Mouse (Mus musculus): ENCODE measurements around the gene Gm49450. TPM values are rescaled to one million over a fixed set of nuclear protein-coding genes. Genes with fewer than 3 reads are reported as not detected.
"Not testable (repeated sequence)": the region's sequence is repeated elsewhere in the genome, so short reads cannot be mapped to it uniquely, and the experiment has no call there.

The Gm49450 gene
- total RNA-seq, 1 experiment from 2014 or later, result 50.0 TPM

DNA sequence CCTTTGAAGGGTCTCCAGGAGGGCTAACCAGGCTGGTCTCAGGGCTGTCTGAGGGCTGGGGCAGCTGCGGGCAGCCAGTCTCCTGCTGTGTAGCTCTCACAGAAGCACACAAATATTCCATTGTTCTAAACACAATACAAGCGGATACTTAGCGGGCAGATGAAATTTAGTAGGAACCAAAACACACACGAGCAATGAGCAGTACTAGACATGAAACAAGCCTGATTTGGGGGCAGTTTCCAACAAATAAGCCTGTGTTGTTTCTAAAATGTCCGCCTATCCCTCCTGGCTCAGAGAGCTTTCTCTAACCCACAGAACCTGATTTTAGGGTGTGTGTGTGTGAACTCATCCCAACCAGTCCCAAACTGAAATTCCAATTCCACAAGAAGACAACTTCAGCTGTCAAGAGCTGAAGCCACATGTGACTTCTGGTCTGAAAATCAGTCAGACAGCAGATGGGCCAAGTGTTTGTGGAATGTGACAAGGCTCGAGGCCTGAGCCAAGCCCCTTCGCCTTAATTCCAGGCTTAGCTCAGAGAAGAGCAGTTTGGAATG lies 33.8 kb upstream of the Gm49450 start:
- ATAC-seq (ENCODE audit: extremely low read depth, insufficient number of reproducible peaks, low FRiP score, poor library complexity, severe bottlenecking), result no peak

DNA sequence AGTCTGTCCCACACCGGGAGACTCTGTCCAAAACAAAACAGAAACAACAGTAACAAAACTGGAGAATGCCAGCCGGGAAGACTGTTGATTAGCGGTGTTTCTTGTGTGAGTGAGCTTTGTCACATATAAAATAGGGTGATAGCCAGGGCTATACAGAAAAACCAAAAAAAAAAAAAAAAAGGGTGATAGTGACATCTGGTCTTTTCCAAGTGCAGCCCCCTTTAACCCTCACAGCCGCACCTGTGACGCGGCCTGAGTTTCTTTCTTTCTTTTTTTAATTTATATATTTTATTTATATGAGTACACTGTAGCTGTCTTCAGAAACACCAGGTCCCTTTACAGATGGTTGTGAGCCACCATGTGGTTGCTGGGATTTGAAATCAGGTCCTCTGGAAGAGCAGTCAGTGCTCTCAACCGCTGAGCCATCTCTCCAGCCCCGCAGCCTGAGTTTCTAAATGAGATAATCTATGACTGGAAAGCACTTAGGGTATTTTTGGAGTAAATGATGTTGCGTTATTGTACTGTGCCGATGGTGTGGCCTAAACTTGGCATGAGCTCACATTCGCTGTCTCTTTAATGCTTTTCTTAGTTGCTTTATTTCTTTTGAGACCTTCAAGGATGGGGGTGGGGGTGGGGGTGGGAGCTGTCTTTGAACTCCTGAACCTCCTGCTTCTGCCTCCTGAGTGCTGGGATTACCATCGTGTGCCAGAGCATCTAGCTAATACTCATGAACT lies 32.8 kb upstream of the Gm49450 start:
- no peak for ATAC-seq (ENCODE audit: extremely low read depth, insufficient number of reproducible peaks, low FRiP score, poor library complexity, severe bottlenecking)

DNA sequence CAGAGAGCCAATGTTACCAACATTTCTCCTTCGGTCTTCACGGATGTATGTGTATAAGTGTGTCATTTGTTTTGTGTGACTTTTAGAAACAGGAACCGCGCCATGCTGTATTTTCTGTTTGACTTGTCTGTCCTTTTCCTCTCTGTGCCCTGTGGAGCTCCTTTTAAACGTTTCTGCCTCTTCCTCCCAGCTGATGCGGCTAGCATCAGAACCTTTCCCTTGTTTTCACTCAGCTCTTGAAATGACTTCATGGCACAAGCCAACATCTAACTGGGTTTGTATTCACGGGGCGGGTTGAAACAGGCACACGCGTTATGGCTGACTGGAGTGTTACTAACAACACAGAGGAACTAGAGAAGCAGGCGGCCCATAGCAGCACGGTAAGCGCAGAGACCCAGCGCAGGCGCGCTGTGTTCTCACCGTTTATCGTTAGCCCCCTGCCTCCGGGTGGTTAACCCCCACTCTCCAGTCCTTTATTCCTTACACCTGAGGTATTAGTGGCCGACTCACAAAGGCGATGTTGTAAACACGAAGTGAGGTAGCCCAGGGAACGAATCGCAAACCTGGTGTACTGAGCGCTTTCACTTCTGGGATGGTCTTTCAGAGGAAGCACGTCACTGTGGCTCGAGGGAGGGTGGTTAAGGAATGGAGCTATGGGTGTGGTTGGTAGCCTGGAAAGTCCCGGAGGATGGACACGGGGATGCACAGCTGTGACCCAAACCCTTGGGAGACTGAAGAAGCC lies 32.1 kb upstream of the Gm49450 start:
- ATAC-seq (ENCODE audit: extremely low read depth, insufficient number of reproducible peaks, low FRiP score, poor library complexity, severe bottlenecking), result peak; percentile 81

DNA sequence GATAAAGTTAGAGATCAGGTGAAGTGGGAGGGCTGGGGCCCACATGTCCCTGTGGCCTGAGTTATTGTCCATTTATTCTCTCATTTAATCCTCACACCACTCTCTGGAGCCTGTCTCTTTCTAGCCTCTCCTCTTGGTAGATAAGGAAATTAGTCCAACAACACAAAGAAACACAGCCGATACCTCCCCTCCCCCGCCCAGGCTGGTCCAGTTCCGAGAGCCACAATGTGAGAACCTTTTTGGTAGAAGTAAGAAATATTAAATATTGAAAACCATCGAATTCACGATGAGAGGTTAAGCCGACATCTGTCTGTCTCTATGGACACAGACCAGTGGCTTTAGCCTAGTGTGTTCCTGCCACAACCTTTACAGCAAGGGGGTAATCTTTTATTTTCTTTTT lies 31.3 kb upstream of the Gm49450 start:
- no peak for ATAC-seq (ENCODE audit: extremely low read depth, insufficient number of reproducible peaks, low FRiP score, poor library complexity, severe bottlenecking)

DNA sequence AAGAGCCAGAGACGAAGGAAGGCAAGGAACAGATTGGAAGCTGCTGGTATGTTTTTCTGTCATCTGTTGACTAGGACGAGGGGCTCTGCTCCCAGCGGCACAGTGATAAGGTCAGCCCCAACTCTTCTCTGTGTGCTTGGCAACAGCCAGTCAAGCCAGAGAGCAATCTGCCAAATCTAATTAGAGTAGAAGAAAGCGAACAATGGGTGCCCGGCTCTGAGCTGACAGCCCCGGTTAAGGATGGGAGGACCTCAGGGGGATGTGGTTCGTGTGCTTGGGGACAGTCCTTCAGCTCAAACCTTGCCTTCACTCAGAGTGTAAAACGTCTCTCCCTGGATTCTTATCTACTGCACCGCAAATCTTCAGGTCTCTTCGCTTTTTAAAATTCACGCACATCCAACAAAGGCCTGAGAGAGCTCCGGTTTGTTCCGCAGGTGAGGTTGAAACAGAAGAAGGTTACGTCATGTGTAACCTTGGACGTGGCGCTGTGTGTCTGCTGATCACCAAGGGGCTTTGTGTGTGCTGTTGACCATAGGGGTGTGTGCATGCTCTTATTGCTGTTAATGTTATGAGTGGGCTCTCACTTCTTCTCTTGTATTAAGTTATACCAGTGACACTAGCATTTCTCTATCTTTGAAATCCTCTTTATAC lies 30.2 kb upstream of the Gm49450 start:
- no peak for ATAC-seq (ENCODE audit: extremely low read depth, insufficient number of reproducible peaks, low FRiP score, poor library complexity, severe bottlenecking)

DNA sequence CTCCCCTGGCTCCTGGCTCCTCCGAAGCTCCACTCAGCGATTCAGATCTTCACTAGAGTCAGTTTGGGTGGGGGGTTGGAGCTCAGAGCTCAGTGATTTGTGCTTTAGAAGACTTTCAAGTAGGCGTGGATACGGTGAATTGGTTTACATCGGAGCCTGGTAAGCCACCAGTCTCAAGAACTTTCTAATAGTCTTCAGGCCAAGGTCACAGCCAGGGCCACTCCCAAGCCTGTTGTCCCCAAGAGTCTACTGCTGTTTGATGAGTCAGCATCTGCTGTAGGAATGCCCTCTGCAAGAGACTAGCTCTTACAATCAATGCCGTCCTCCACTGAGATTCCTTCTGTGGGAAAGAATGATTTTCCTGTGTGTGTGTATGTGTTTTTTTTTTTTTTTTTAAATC lies 28.7 kb upstream of the Gm49450 start:
- ATAC-seq (ENCODE audit: extremely low read depth, insufficient number of reproducible peaks, low FRiP score, poor library complexity, severe bottlenecking), result no peak

DNA sequence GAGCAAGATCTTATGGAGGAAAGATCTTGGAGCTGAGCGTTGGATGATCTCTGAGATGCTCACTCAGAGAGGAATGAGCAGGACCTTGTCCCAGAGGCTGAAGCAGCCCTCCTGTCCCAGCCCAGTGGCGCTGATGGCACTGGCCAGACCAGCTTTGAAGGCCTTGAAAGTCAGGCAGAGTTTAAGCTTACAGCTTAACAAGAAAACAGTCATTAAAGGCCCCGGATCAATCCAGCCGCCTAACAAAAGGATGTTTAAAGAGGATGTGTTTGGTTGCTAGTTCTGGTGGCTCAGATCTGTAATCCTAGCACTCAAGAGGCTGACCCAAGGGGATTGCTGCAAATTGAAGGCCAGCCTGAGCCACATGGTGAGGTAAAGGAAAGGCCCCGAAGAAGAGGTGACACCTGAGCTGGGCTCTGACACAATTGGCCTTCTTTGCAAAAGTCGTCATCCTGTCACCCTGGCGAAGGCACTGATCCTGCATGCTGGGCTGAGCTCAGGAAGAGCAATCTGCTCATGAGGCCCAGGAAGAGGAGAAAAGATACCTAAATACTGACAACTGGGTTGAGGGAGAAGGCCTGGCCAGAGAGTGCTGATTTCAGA lies 26.8 kb upstream of the Gm49450 start:
- ATAC-seq (ENCODE audit: extremely low read depth, insufficient number of reproducible peaks, low FRiP score, poor library complexity, severe bottlenecking), result no peak

DNA sequence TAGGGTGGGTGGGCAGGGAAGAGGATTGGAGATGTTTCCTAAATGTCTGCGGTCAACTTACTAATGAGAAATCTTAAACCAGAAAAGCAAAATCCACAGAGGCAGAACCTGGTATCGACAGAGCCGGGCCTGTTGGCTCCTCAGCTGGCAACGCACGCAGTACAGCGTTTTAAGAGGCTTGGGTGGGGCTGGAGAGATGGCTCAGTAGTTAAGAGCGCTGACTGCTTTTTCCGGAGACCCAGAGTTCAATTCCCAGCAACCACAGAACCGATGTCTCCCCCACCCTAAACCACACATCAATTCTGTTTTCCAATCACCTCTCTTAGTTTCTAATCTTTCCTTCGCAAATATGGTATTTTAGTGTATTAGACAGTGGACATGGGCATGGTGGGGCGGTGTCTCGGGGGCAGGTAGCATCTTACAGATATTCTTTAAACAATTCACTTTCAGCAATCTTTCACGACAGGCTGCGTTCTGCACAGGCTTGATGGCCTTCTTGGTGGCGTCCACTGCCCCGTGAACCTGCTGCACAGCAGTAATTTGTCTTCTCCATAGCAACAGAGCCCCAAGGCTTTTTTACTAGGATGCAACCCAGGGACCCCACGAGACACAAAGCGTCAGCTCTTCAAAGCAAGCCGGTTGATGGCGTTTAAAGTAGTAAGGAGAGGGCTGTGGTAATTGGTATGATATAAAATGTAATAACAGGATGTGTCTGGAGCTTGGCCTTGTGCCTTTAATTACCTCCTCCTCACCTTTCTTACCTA lies 25.2 kb upstream of the Gm49450 start:
- ATAC-seq (ENCODE audit: extremely low read depth, insufficient number of reproducible peaks, low FRiP score, poor library complexity, severe bottlenecking), result no peak

DNA sequence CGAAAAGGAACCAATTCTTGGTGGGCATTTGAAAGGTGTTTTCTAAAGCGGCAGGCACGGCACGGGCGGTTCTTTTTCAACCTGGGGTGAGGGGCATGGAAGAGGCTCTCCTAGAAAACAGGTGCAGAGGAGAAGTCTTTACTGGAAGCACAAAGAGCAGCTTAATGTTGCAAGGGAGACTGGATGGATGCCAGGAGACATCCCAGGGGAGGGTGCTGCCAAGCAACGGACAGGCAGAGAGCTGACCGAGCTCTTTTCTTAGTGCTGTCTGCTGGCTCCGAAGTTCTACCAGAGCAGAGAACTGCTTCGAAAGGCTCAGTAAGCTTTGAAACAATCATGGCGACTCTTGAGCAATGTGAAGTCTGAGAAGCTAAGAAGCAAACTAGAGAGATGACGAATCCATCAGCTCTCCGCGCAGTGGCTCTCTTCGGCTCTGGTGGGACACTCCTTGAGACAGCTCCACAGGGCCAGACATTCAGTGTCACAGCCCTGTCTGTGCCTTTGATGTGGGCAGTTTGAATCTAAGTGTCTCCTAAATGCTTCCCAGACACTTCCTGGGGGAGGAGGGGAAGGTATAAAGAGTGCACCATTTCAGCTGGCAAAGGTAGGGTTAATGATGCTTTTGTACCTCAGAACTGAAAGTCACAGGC lies 24.5 kb upstream of the Gm49450 start:
- ATAC-seq (ENCODE audit: extremely low read depth, insufficient number of reproducible peaks, low FRiP score, poor library complexity, severe bottlenecking), result no peak

DNA sequence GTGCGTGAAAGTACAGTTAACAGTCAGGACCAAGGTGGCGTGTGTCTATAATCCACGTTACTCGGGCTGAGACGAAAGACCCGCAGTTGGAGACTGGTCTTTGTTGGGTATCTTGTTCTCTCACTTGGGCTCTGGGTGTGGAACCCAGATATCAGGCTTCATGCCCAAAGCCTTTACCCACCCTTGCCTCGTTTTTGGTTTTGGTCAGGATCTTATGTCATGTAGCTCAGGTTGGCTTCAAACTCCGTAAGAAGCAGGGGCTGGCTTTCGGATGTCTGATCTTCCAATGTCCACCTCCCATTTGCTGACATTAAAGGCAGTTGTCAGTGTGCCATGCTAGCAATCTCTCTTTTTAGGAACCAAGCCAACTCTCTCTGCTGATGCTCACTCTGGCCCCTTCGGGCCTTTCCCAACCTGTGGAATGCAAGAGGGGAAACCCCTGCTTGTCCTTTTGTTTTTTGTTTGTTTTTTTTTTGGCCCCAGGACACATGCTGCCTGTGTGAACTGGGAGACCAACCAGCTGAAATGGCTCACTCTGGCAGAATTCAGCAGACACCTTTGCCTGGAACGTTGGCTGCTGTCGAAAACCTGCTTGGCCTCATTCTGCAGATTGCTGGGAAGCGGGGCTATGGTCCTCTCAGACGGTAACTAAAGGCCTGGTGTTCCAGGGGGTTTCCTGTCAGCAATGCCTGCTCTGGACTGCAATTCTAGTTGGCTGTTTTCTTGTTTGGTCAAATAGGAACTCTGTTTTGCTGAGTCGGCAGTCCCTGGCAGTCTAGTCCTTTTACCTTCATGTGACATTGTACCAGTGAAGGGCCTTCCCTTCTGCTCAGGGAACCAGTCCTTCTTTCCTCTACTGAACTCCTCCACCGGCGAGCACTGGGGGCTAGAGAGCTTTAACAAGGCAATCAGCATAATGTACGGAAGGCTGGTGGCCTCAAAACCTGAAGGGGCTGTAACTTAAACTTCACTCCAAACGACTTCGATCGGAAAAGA lies 23.7 kb upstream of the Gm49450 start:
- no peak for ATAC-seq (ENCODE audit: extremely low read depth, insufficient number of reproducible peaks, low FRiP score, poor library complexity, severe bottlenecking)

DNA sequence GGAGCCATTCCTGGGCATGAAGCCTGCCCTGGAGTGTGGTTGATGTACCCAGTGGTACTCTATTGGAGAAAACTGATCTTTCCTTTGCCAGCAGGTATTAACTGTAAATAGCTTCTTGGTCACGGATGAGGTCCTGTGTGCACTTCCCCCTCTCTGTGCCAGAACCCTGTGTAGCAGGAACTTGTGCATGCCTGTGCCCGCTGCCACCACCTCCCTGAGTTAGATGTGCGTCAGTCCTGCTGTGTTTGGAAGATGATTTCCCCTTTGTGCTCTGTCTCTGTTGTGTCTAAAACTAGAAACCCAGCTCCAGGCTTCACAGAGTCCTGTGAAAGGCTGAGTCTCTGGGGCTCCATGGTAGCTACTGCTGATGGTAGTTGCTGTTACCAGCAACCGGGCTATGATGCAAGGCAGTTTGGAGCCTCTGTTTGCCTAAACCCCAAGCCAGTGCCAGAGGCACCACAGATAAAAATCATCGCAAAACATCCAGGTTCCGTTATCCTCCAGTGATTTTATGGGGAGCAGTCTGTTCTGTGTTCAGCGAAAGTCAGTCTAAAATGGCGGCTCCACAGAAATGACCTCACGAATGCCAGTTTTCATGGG lies 19.8 kb upstream of the Gm49450 start:
- ATAC-seq (ENCODE audit: extremely low read depth, insufficient number of reproducible peaks, low FRiP score, poor library complexity, severe bottlenecking), result 0 out of 2 replicates have a peak, but pooled peaks have one; percentile 39

DNA sequence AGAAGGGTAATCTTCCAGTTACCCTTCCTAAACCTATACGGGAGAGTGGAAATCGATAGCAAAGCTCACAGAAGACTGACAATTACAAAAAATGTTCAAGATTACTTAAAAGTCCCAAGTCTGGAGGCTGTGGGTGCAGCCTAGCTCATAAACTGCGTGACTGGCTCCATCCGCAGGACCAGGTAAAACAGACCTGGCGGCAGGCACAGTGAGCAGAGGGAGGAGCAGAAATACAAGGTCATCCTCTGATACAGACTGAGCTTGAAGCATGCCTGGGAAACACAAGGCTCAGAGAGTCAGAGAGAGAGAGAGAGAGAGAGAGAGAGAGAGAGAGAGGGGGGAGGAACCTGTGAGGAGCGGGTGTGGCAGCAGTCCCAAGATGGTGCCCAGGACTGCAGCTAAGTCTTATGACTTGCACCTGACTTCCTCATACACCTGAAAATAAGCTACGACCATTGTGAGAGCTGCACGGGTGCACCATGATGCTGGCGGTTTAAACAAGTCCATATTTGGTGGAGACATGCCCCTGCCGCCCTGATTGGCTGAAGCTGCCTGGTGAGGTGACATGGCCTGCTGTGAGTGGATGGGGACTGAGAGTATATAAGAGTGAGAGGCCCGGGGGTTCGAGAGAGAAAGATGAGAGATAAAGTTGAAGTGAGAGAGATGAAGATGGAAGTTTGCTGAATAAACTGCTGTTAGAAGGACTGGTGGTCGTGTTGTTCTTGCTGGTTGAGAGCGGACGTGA lies 18.4 kb upstream of the Gm49450 start:
- not testable (repeated sequence) for ATAC-seq (ENCODE audit: extremely low read depth, insufficient number of reproducible peaks, low FRiP score, poor library complexity, severe bottlenecking)

DNA sequence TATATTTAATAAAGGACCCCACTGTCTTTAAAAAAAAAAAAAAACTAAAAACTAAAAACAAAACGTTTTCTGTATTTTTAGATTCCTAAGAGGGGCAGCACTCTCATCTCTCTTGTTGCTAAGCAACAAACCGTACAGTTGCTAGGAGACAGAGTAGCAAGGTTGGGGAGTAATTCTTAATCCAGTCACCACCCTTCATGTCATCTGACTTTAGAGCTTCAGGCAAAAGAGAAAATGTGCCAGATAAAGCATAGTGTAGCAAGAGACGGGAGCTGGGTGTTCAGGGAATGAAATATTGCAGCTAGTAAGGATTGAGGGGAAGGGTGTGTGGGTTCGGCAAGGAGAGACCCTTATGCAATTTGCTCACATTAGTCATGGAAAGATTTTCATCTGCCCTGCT lies 17.8 kb upstream of the Gm49450 start:
- ATAC-seq (ENCODE audit: extremely low read depth, insufficient number of reproducible peaks, low FRiP score, poor library complexity, severe bottlenecking), result no peak

DNA sequence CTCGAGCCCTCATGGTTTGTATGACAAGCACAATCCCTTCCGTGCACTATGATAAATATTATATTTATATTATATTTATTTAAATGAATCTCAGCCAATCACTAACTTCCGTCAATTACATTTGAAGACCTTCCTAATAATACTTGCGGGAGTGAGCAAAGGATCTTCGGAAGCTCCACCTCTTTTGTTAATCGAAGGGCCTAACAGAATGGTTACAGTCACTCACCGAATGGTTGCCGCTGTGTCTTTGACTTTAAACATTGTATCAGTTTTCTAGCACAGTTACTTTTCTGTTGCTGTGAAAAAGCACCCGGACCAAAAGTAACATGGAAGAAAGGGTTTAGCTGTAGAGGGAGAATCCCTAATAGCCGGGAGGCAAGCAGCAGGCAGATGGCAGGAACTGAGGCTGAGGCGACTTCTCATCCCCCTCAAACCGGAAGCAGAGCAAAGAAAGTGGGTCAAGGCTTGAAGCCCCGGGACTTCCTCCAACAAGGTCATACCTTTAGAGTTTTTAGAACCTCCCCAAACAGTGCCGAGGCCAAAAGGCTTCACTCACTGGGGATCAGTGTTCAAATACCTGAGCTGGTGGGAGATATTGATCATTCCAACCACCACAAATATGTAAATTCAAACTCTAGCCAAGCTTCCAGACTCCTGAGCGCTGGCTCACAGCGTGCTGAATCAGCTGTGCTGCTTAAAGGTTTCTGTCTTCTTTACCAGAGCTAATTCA lies 16.2 kb upstream of the Gm49450 start:
- no peak for ATAC-seq (ENCODE audit: extremely low read depth, insufficient number of reproducible peaks, low FRiP score, poor library complexity, severe bottlenecking)

DNA sequence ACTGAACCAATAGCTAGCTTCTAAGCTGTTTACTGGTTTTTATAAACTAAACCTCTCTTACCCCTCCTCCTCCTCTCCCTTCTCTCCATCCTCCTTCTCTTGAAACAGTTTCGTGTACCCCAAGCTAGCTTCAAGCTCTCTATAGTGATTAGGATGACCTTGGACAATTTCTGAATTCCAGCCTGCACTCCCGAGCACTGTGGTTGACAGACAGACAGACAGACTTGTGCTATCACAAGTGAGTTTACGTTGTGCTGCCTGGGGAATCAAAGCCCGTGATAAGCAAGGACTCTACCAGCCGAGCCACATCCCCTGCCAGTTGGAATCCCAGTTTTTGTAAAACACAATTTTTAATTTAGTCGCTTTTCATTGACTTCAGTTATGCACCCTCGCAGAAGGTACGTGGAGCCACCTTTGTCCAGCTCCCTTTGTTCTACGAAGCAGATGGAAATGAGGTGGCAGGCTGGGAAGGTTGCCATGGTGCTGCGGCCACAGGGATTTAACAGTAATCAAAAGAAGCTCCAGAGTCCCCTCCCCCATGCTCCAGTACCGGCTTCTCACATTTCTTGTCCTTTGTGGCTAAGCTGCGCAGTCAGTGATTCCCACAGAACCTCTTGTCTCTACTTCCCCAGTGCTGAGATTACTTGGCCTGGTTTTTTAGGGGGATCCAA lies 15.5 kb upstream of the Gm49450 start:
- no peak for ATAC-seq (ENCODE audit: extremely low read depth, insufficient number of reproducible peaks, low FRiP score, poor library complexity, severe bottlenecking)
